Mouse (Mus musculus): ENCODE data around the gene Ltbr. TPM values are rescaled to one million over a fixed set of nuclear protein-coding genes. Genes with fewer than 3 reads are reported as not detected.
"Not testable (repeated sequence)": the region's sequence is repeated elsewhere in the genome, so short reads cannot be mapped to it uniquely, and the experiment has no call there.

Gene Ltbr
- polyA plus RNA-seq, 1 experiment from 2014 or later = 14.0 TPM

GRCm38 (mm10) chr6:125304408-125304807 lies 9.3 kb downstream of the Ltbr start:
- H3K9ac ChIP-seq; ATAC-seq (ENCODE audit: low FRiP score); H3K4me3 ChIP-seq (replicated peaks); H3K9me3 ChIP-seq; H3K27me3 ChIP-seq; H3K36me3 ChIP-seq (replicated peaks); H3K27ac ChIP-seq; H3K4me2 ChIP-seq; H3K4me1 ChIP-seq: not testable (repeated sequence)
- 85% methylated on average over 7 of the region's 7 CpGs for WGBS

- H3K27ac ChIP-seq = no peak overlapping the region
- H3K4me1 ChIP-seq = no peaks in the 10 kb centered on the region
- no peaks in the 10 kb centered on the region for H3K36me3 ChIP-seq (replicated peaks)
- H3K9me3 ChIP-seq = no peaks in the 10 kb centered on the region
- H3K4me3 ChIP-seq (replicated peaks) = no peak overlapping the region
- no peak overlapping the region for H3K9ac ChIP-seq
- no peak for ATAC-seq (ENCODE audit: low FRiP score)
- no peak overlapping the region for H3K4me2 ChIP-seq
- WGBS = 77% methylated on average over 4 of the region's 4 CpGs
- H3K27me3 ChIP-seq = no peaks in the 10 kb centered on the region
Measured at GRCm38 (mm10) chr6:125303242-125303641, 10.4 kb downstream of the Ltbr start.

GRCm38 (mm10) chr6:125302231-125302982 lies 11.3 kb downstream of the Ltbr start:
- Histone ChIP-seq H3K27me3 (no peaks in the 10 kb centered on the region), H3K4me1 (no peaks in the 10 kb centered on the region), H3K9me3 (no peaks in the 10 kb centered on the region), H3K4me3 (replicated peaks) (no peak overlapping the region), H3K36me3 (replicated peaks) (no peaks in the 10 kb centered on the region), H3K4me2 (no peak overlapping the region), H3K27ac (no peak overlapping the region), H3K9ac (no peak overlapping the region)
- 92% methylated on average over 24 of the region's 24 CpGs for WGBS
- ATAC-seq (ENCODE audit: low FRiP score) = no peak

- H3K9me3 ChIP-seq = no peaks in the 10 kb centered on the region
- no peak for ATAC-seq (ENCODE audit: low FRiP score)
- no peak overlapping the region for H3K9ac ChIP-seq
- no peak overlapping the region for H3K27ac ChIP-seq
- H3K4me3 ChIP-seq (replicated peaks) = no peak overlapping the region
- H3K27me3 ChIP-seq = no peaks in the 10 kb centered on the region
- H3K4me1 ChIP-seq = no peaks in the 10 kb centered on the region
- no peaks in the 10 kb centered on the region for H3K36me3 ChIP-seq (replicated peaks)
- 74% methylated on average over 1 of the region's 1 CpGs for WGBS
- H3K4me2 ChIP-seq = no peak overlapping the region
Measured at GRCm38 (mm10) chr6:125300982-125301381, 12.7 kb downstream of the Ltbr start.

GRCm38 (mm10) chr6:125297149-125297820 lies 16.4 kb downstream of the Ltbr start:
- H3K9me3 ChIP-seq = no peaks in the 10 kb centered on the region
- H3K27me3 ChIP-seq = no peaks in the 10 kb centered on the region
- H3K9ac ChIP-seq = no peak overlapping the region
- no peak for ATAC-seq (ENCODE audit: low FRiP score)
- no peaks in the 10 kb centered on the region for H3K4me1 ChIP-seq
- H3K4me3 ChIP-seq (replicated peaks) = no peak overlapping the region
- H3K36me3 ChIP-seq (replicated peaks) = no peaks in the 10 kb centered on the region
- H3K27ac ChIP-seq = no peak overlapping the region
- no peak overlapping the region for H3K4me2 ChIP-seq
- WGBS = 81% methylated on average over 5 of the region's 5 CpGs

GRCm38 (mm10) chr6:125294049-125294448 lies 19.6 kb downstream of the Ltbr start:
- Histone ChIP-seq H3K4me1 (no peaks in the 10 kb centered on the region), H3K4me3 (replicated peaks) (no peak overlapping the region), H3K9me3 (no peaks in the 10 kb centered on the region), H3K9ac (no peak overlapping the region), H3K4me2 (no peak overlapping the region), H3K27me3 (no peaks in the 10 kb centered on the region), H3K36me3 (replicated peaks) (no peaks in the 10 kb centered on the region), H3K27ac (no peak overlapping the region)
- no peak for ATAC-seq (ENCODE audit: low FRiP score)
- WGBS = 82% methylated on average over 4 of the region's 4 CpGs

GRCm38 (mm10) chr6:125292256-125292655 lies 21.4 kb downstream of the Ltbr start:
- no peaks in the 10 kb centered on the region for H3K27me3 ChIP-seq
- no peak overlapping the region for H3K4me3 ChIP-seq (replicated peaks)
- ATAC-seq (ENCODE audit: low FRiP score) = no peak
- no peak overlapping the region for H3K4me2 ChIP-seq
- no peak overlapping the region for H3K9ac ChIP-seq
- no peaks in the 10 kb centered on the region for H3K4me1 ChIP-seq
- H3K27ac ChIP-seq = no peak overlapping the region
- H3K9me3 ChIP-seq = no peaks in the 10 kb centered on the region
- WGBS = 90% methylated on average over 7 of the region's 7 CpGs
- no peaks in the 10 kb centered on the region for H3K36me3 ChIP-seq (replicated peaks)

GRCm38 (mm10) chr6:125291329-125291728 lies 22.4 kb downstream of the Ltbr start:
- no peak for ATAC-seq (ENCODE audit: low FRiP score)
- no peaks in the 10 kb centered on the region for H3K9me3 ChIP-seq
- no peak overlapping the region for H3K4me2 ChIP-seq
- no peaks in the 10 kb centered on the region for H3K36me3 ChIP-seq (replicated peaks)
- no peak overlapping the region for H3K4me3 ChIP-seq (replicated peaks)
- WGBS = 83% methylated on average over 4 of the region's 4 CpGs
- no peaks in the 10 kb centered on the region for H3K27me3 ChIP-seq
- no peak overlapping the region for H3K9ac ChIP-seq
- H3K4me1 ChIP-seq = no peaks in the 10 kb centered on the region
- no peak overlapping the region for H3K27ac ChIP-seq

- WGBS = 77% methylated on average over 5 of the region's 5 CpGs
- H3K4me2 ChIP-seq = no peak overlapping the region
- H3K27me3 ChIP-seq = no peaks in the 10 kb centered on the region
- H3K36me3 ChIP-seq (replicated peaks) = no peaks in the 10 kb centered on the region
- no peaks in the 10 kb centered on the region for H3K9me3 ChIP-seq
- ATAC-seq (ENCODE audit: low FRiP score) = no peak
- no peak overlapping the region for H3K4me3 ChIP-seq (replicated peaks)
- no peaks in the 10 kb centered on the region for H3K4me1 ChIP-seq
- no peak overlapping the region for H3K27ac ChIP-seq
- H3K9ac ChIP-seq = no peak overlapping the region
Measured at GRCm38 (mm10) chr6:125288730-125289129, 25.0 kb downstream of the Ltbr start.

GRCm38 (mm10) chr6:125286944-125287343 lies 26.7 kb downstream of the Ltbr start:
- Histone ChIP-seq H3K9me3 (no peaks in the 10 kb centered on the region), H3K9ac (no peak overlapping the region), H3K36me3 (replicated peaks) (no peaks in the 10 kb centered on the region), H3K27ac (no peak overlapping the region), H3K4me3 (replicated peaks) (no peak overlapping the region), H3K27me3 (no peaks in the 10 kb centered on the region), H3K4me2 (no peak overlapping the region), H3K4me1 (no peaks in the 10 kb centered on the region)
- WGBS = 84% methylated on average over 4 of the region's 4 CpGs
- ATAC-seq (ENCODE audit: low FRiP score) = no peak

- Histone ChIP-seq H3K27ac (no peak within 1 kb of the TSS), H3K4me1 (no peaks in the 10 kb centered on the region), H3K36me3 (replicated peaks) (no peaks in the 10 kb centered on the region), H3K4me3 (replicated peaks) (no peak within 1 kb of the TSS), H3K9ac (no peak within 1 kb of the TSS), H3K9me3 (no peaks in the 10 kb centered on the region), H3K4me2 (no peak within 1 kb of the TSS), H3K27me3 (no peaks in the 10 kb centered on the region)
- no peak for ATAC-seq (ENCODE audit: low FRiP score)
- WGBS = 94% methylated on average over 22 of the region's 22 CpGs
Measured at GRCm38 (mm10) chr6:125285890-125286289, 27.8 kb downstream of the Ltbr start, which contains the start of gene Tuba3a. TSS of gene Tuba3a (minus strand) at chr6:125286042.

GRCm38 (mm10) chr6:125284751-125285150 lies 28.9 kb downstream of the Ltbr start:
- no peaks in the 10 kb centered on the region for H3K9me3 ChIP-seq
- 93% methylated on average over 7 of the region's 7 CpGs for WGBS
- no peak overlapping the region for H3K4me3 ChIP-seq (replicated peaks)
- no peaks in the 10 kb centered on the region for H3K27me3 ChIP-seq
- no peak overlapping the region for H3K9ac ChIP-seq
- no peak overlapping the region for H3K4me2 ChIP-seq
- no peaks in the 10 kb centered on the region for H3K36me3 ChIP-seq (replicated peaks)
- no peak overlapping the region for H3K27ac ChIP-seq
- no peak for ATAC-seq (ENCODE audit: low FRiP score)
- H3K4me1 ChIP-seq = no peaks in the 10 kb centered on the region

GRCm38 (mm10) chr6:125284250-125284649 lies 29.4 kb downstream of the Ltbr start:
- H3K4me2 ChIP-seq = no peak overlapping the region
- H3K9me3 ChIP-seq = no peaks in the 10 kb centered on the region
- H3K4me1 ChIP-seq = no peaks in the 10 kb centered on the region
- H3K9ac ChIP-seq = no peak overlapping the region
- H3K4me3 ChIP-seq (replicated peaks) = no peak overlapping the region
- ATAC-seq (ENCODE audit: low FRiP score) = no peak
- WGBS = 58% methylated on average over 8 of the region's 8 CpGs
- H3K27me3 ChIP-seq = no peaks in the 10 kb centered on the region
- H3K36me3 ChIP-seq (replicated peaks) = no peaks in the 10 kb centered on the region
- no peak overlapping the region for H3K27ac ChIP-seq

All from forebrain, embryonic 12.5 days (tissue).